Mouse (Mus musculus) testis, adult 2 months (tissue): ENCODE results near the gene Tmem255a.

ENCODE experiments used
- CTCF ChIP-seq: fragments of 200-500 bp; IDR thresholded peaks from 2 replicates; pipeline ENCODE4 v1.5.1; 2012; ENCODE audit warnings: low read depth, mild to moderate bottlenecking, inconsistent platforms, low read length, moderate library complexity; ENCODE audit not compliant: control insufficient read depth, insufficient read depth, insufficient replicate concordance
- POLR2A ChIP-seq: fragments of 200-500 bp; IDR thresholded peaks from 2 replicates; pipeline ENCODE4 v1.6.1; 2012; ENCODE audit warnings: low read depth, mild to moderate bottlenecking, inconsistent platforms, low read length, moderate library complexity; ENCODE audit not compliant: control insufficient read depth

GRCm38 (mm10) chrX:38207392-38207791 is 44.8 kb downstream of the Tmem255a start:
- TF ChIP-seq CTCF (no peak), POLR2A (no peak)
